Mouse (Mus musculus): ENCODE results near the gene Arl15. TPM values are rescaled to one million over a fixed set of nuclear protein-coding genes. Genes with fewer than 3 reads are reported as not detected.

The Arl15 gene
- polyA plus RNA-seq, 1 experiment from 2014 or later = 16.3 TPM

GRCm38 (mm10) chr13:113863688-113864087 lies 69.4 kb downstream of the Arl15 start:
- no peak overlapping the region for H3K4me3 ChIP-seq (replicated peaks)
- ATAC-seq (ENCODE audit: low FRiP score) = no peak
- peaks cover 17% of the 10 kb centered on the region for H3K4me1 ChIP-seq
- H3K9me3 ChIP-seq (replicated peaks) = no peaks in the 10 kb centered on the region
- no peaks in the 10 kb centered on the region for H3K27me3 ChIP-seq (replicated peaks)
- H3K27ac ChIP-seq (replicated peaks) = no peak overlapping the region
- H3K4me2 ChIP-seq = no peak overlapping the region
- WGBS = 88% methylated on average over 10 of the region's 10 CpGs
- no peaks in the 10 kb centered on the region for H3K36me3 ChIP-seq
- H3K9ac ChIP-seq (replicated peaks) = no peak overlapping the region

- no peaks in the 10 kb centered on the region for H3K9me3 ChIP-seq (replicated peaks)
- H3K27ac ChIP-seq (replicated peaks) = no peak overlapping the region
- no peak overlapping the region for H3K9ac ChIP-seq (replicated peaks)
- 74% methylated on average over 7 of the region's 7 CpGs for WGBS
- H3K27me3 ChIP-seq (replicated peaks) = no peaks in the 10 kb centered on the region
- H3K4me1 ChIP-seq = peaks cover 14% of the 10 kb centered on the region
- H3K4me3 ChIP-seq (replicated peaks) = no peak overlapping the region
- no peaks in the 10 kb centered on the region for H3K36me3 ChIP-seq
- no peak overlapping the region for H3K4me2 ChIP-seq
- ATAC-seq (ENCODE audit: low FRiP score) = no peak
Observed at GRCm38 (mm10) chr13:113864278-113864677, 70.0 kb downstream of the Arl15 start.

- H3K9ac ChIP-seq (replicated peaks) = no peak overlapping the region
- ATAC-seq (ENCODE audit: low FRiP score) = 0 out of 2 replicates have a peak, but pooled peaks have one; percentile 54
- 55% methylated on average over 1 of the region's 1 CpGs for WGBS
- no peaks in the 10 kb centered on the region for H3K27me3 ChIP-seq (replicated peaks)
- H3K4me3 ChIP-seq (replicated peaks) = no peak overlapping the region
- H3K4me1 ChIP-seq = peaks cover 10% of the 10 kb centered on the region; the same call in 1 of the 2 replicates
- no peak overlapping the region for H3K4me2 ChIP-seq
- H3K36me3 ChIP-seq = no peaks in the 10 kb centered on the region
- H3K9me3 ChIP-seq (replicated peaks) = no peaks in the 10 kb centered on the region
- no peak overlapping the region for H3K27ac ChIP-seq (replicated peaks)
Observed at GRCm38 (mm10) chr13:113864893-113865292, 70.6 kb downstream of the Arl15 start.

GRCm38 (mm10) chr13:113865378-113865777 lies 71.1 kb downstream of the Arl15 start:
- Histone ChIP-seq H3K4me3 (replicated peaks) (no peak overlapping the region), H3K9ac (replicated peaks) (no peak overlapping the region), H3K9me3 (replicated peaks) (no peaks in the 10 kb centered on the region), H3K36me3 (no peaks in the 10 kb centered on the region), H3K4me2 (no peak overlapping the region), H3K27me3 (replicated peaks) (no peaks in the 10 kb centered on the region), H3K4me1 (peaks cover 7% of the 10 kb centered on the region; the same call in 1 of the 2 replicates), H3K27ac (replicated peaks) (no peak overlapping the region)
- ATAC-seq (ENCODE audit: low FRiP score) = no peak
- 77% methylated on average over 6 of the region's 6 CpGs for WGBS

- Histone ChIP-seq H3K27me3 (replicated peaks) (no peaks in the 10 kb centered on the region), H3K27ac (replicated peaks) (no peak overlapping the region), H3K9ac (replicated peaks) (no peak overlapping the region), H3K4me3 (replicated peaks) (no peak overlapping the region), H3K4me2 (no peak overlapping the region), H3K36me3 (no peaks in the 10 kb centered on the region), H3K9me3 (replicated peaks) (no peaks in the 10 kb centered on the region), H3K4me1 (peaks cover 5% of the 10 kb centered on the region; the same call in 1 of the 2 replicates)
- WGBS = 38% methylated on average over 7 of the region's 7 CpGs
- ATAC-seq (ENCODE audit: low FRiP score) = no peak
Observed at GRCm38 (mm10) chr13:113865806-113866205, 71.5 kb downstream of the Arl15 start.

- no peaks in the 10 kb centered on the region for H3K27me3 ChIP-seq (replicated peaks)
- no peak overlapping the region for H3K4me3 ChIP-seq (replicated peaks)
- 94% methylated on average over 2 of the region's 2 CpGs for WGBS
- no peak overlapping the region for H3K27ac ChIP-seq (replicated peaks)
- no peak for ATAC-seq (ENCODE audit: low FRiP score)
- H3K4me2 ChIP-seq = no peak overlapping the region
- no peak overlapping the region for H3K9ac ChIP-seq (replicated peaks)
- H3K4me1 ChIP-seq = 0 out of 2 replicates have a peak, but pooled peaks cover 2% of the 10 kb centered on the region
- H3K9me3 ChIP-seq (replicated peaks) = no peaks in the 10 kb centered on the region
- no peaks in the 10 kb centered on the region for H3K36me3 ChIP-seq
Observed at GRCm38 (mm10) chr13:113867736-113868135, 73.4 kb downstream of the Arl15 start.

GRCm38 (mm10) chr13:113869212-113870205 lies 75.2 kb downstream of the Arl15 start:
- no peaks in the 10 kb centered on the region for H3K27me3 ChIP-seq (replicated peaks)
- no peak overlapping the region for H3K4me2 ChIP-seq
- no peak for ATAC-seq (ENCODE audit: low FRiP score)
- 0 out of 2 replicates have a peak, but pooled peaks cover 2% of the 10 kb centered on the region for H3K4me1 ChIP-seq
- 74% methylated on average over 20 of the region's 20 CpGs for WGBS
- H3K36me3 ChIP-seq = no peaks in the 10 kb centered on the region
- H3K4me3 ChIP-seq (replicated peaks) = no peak overlapping the region
- no peaks in the 10 kb centered on the region for H3K9me3 ChIP-seq (replicated peaks)
- H3K9ac ChIP-seq (replicated peaks) = no peak overlapping the region
- no peak overlapping the region for H3K27ac ChIP-seq (replicated peaks)

GRCm38 (mm10) chr13:113870403-113870802 lies 76.1 kb downstream of the Arl15 start:
- 87% methylated on average over 15 of the region's 15 CpGs for WGBS
- ATAC-seq (ENCODE audit: low FRiP score) = no peak
- Histone ChIP-seq H3K4me2 (no peak overlapping the region), H3K27me3 (replicated peaks) (no peaks in the 10 kb centered on the region), H3K4me3 (replicated peaks) (no peak overlapping the region), H3K36me3 (no peaks in the 10 kb centered on the region), H3K9me3 (replicated peaks) (no peaks in the 10 kb centered on the region), H3K9ac (replicated peaks) (no peak overlapping the region), H3K4me1 (peaks cover 7% of the 10 kb centered on the region; the same call in 1 of the 2 replicates), H3K27ac (replicated peaks) (no peak overlapping the region)

GRCm38 (mm10) chr13:113871853-113872252 lies 77.5 kb downstream of the Arl15 start:
- H3K4me1 ChIP-seq = peaks cover 5% of the 10 kb centered on the region; the same call in 1 of the 2 replicates
- H3K36me3 ChIP-seq = no peaks in the 10 kb centered on the region
- ATAC-seq (ENCODE audit: low FRiP score) = no peak
- no peak overlapping the region for H3K4me3 ChIP-seq (replicated peaks)
- no peak overlapping the region for H3K4me2 ChIP-seq
- no peak overlapping the region for H3K9ac ChIP-seq (replicated peaks)
- H3K27me3 ChIP-seq (replicated peaks) = no peaks in the 10 kb centered on the region
- H3K9me3 ChIP-seq (replicated peaks) = no peaks in the 10 kb centered on the region
- WGBS = 80% methylated on average over 13 of the region's 13 CpGs
- no peak overlapping the region for H3K27ac ChIP-seq (replicated peaks)

GRCm38 (mm10) chr13:113875724-113876123 lies 81.4 kb downstream of the Arl15 start:
- WGBS = 72% methylated on average over 4 of the region's 4 CpGs
- H3K9ac ChIP-seq (replicated peaks) = no peak overlapping the region
- no peak overlapping the region for H3K27ac ChIP-seq (replicated peaks)
- no peaks in the 10 kb centered on the region for H3K27me3 ChIP-seq (replicated peaks)
- H3K36me3 ChIP-seq = no peaks in the 10 kb centered on the region
- H3K9me3 ChIP-seq (replicated peaks) = no peaks in the 10 kb centered on the region
- H3K4me1 ChIP-seq = peaks cover 27% of the 10 kb centered on the region
- no peak for ATAC-seq (ENCODE audit: low FRiP score)
- H3K4me3 ChIP-seq (replicated peaks) = no peak overlapping the region
- H3K4me2 ChIP-seq = no peak overlapping the region

- Histone ChIP-seq H3K9ac (replicated peaks) (no peak overlapping the region), H3K36me3 (no peaks in the 10 kb centered on the region), H3K4me2 (no peak overlapping the region), H3K4me3 (replicated peaks) (no peak overlapping the region), H3K27ac (replicated peaks) (no peak overlapping the region), H3K9me3 (replicated peaks) (no peaks in the 10 kb centered on the region), H3K27me3 (replicated peaks) (no peaks in the 10 kb centered on the region), H3K4me1 (peaks cover 36% of the 10 kb centered on the region)
- WGBS = 12% methylated on average over 5 of the region's 5 CpGs
- peak; percentile 26; the same call in 1 of the 2 replicates for ATAC-seq (ENCODE audit: low FRiP score)
Observed at GRCm38 (mm10) chr13:113877420-113877819, 83.1 kb downstream of the Arl15 start.

- H3K36me3 ChIP-seq = no peaks in the 10 kb centered on the region
- no peak overlapping the region for H3K4me3 ChIP-seq (replicated peaks)
- H3K9me3 ChIP-seq (replicated peaks) = no peaks in the 10 kb centered on the region
- H3K4me2 ChIP-seq = no peak overlapping the region
- no peak overlapping the region for H3K27ac ChIP-seq (replicated peaks)
- no peaks in the 10 kb centered on the region for H3K27me3 ChIP-seq (replicated peaks)
- peak; percentile 23; the same call in 1 of the 2 replicates for ATAC-seq (ENCODE audit: low FRiP score)
- no peak overlapping the region for H3K9ac ChIP-seq (replicated peaks)
- WGBS = 55% methylated on average over 12 of the region's 12 CpGs
- peaks cover 36% of the 10 kb centered on the region for H3K4me1 ChIP-seq
Observed at GRCm38 (mm10) chr13:113878571-113878970, 84.3 kb downstream of the Arl15 start.

All from neural tube, embryonic 15.5 days (tissue).